Mouse (Mus musculus): ENCODE measurements around the gene Golga4. TPM values are rescaled to one million over a fixed set of nuclear protein-coding genes. Genes with fewer than 3 reads are reported as not detected.

The Golga4 gene
- total RNA-seq, 4 experiments from 2014 or later, result 129 to 187 (median 147) TPM

GRCm38 (mm10) chr9:118489579-118490019 lies 16.5 kb upstream of the Golga4 start:
- DNase-seq, result peak; percentile 33

GRCm38 (mm10) chr9:118491195-118491594 lies 14.9 kb upstream of the Golga4 start:
- DNase-seq, result no peak

GRCm38 (mm10) chr9:118492932-118493698 lies 13.0 kb upstream of the Golga4 start:
- no peak for DNase-seq

GRCm38 (mm10) chr9:118494106-118494505 lies 12.0 kb upstream of the Golga4 start:
- no peak for DNase-seq

GRCm38 (mm10) chr9:118495933-118496332 lies 10.1 kb upstream of the Golga4 start:
- no peak for DNase-seq

- no peak for DNase-seq
These were observed 9.1 kb upstream of the Golga4 start for GRCm38 (mm10) chr9:118496952-118497351.

- no peak for DNase-seq
These were observed 8.0 kb upstream of the Golga4 start for GRCm38 (mm10) chr9:118498061-118498460.

GRCm38 (mm10) chr9:118500963-118501362 lies 5.1 kb upstream of the Golga4 start:
- DNase-seq, result no peak

GRCm38 (mm10) chr9:118504656-118505055 lies 1.4 kb upstream of the Golga4 start:
- no peak for DNase-seq

- peak; percentile 43 for DNase-seq
These were observed 551 bp downstream of the Golga4 start for GRCm38 (mm10) chr9:118506404-118507231.

- DNase-seq, result no peak
These were observed 1.5 kb downstream of the Golga4 start for GRCm38 (mm10) chr9:118507552-118507951.

GRCm38 (mm10) chr9:118508601-118509000 lies 2.5 kb downstream of the Golga4 start:
- DNase-seq, result no peak

GRCm38 (mm10) chr9:118510941-118511690 lies 5.0 kb downstream of the Golga4 start:
- DNase-seq, result no peak

- DNase-seq, result peak; percentile 68
These were observed 6.7 kb downstream of the Golga4 start for GRCm38 (mm10) chr9:118512681-118513233.

- DNase-seq, result no peak
These were observed 9.4 kb downstream of the Golga4 start for GRCm38 (mm10) chr9:118515476-118515875.

- no peak for DNase-seq
These were observed 10.1 kb downstream of the Golga4 start for GRCm38 (mm10) chr9:118516162-118516561.

GRCm38 (mm10) chr9:118517619-118518018 lies 11.6 kb downstream of the Golga4 start:
- no peak for DNase-seq

GRCm38 (mm10) chr9:118519101-118519500 lies 13.0 kb downstream of the Golga4 start:
- DNase-seq, result no peak

GRCm38 (mm10) chr9:118520011-118520410 lies 13.9 kb downstream of the Golga4 start:
- no peak for DNase-seq

GRCm38 (mm10) chr9:118520858-118521257 lies 14.8 kb downstream of the Golga4 start:
- DNase-seq, result no peak

- DNase-seq, result no peak
These were observed 15.6 kb downstream of the Golga4 start for GRCm38 (mm10) chr9:118521659-118522058.

GRCm38 (mm10) chr9:118523738-118524137 lies 17.7 kb downstream of the Golga4 start:
- DNase-seq, result no peak
